Mouse (Mus musculus) brain, adult 10 weeks (tissue): ENCODE results near the gene Asb14. TPM values are rescaled to one million over a fixed set of nuclear protein-coding genes. Genes with fewer than 3 reads are reported as not detected.

ENCODE experiments used
- polyA plus RNA-seq: library from polyadenylated mRNA; stranded (reverse); fragments of 350-450 nt; fragmentation: Illumina TruSeq; extraction: RNeasy Lipid Tissue Mini Kit (QIAGEN cat#74804); gene quantifications from one replicate; pipeline ENCODE4 v1.2.3, GENCODE M21; 2015; ENCODE audit warnings: low read depth, low replicate concordance

The Asb14 gene
- not detected for polyA plus RNA-seq

DNA sequence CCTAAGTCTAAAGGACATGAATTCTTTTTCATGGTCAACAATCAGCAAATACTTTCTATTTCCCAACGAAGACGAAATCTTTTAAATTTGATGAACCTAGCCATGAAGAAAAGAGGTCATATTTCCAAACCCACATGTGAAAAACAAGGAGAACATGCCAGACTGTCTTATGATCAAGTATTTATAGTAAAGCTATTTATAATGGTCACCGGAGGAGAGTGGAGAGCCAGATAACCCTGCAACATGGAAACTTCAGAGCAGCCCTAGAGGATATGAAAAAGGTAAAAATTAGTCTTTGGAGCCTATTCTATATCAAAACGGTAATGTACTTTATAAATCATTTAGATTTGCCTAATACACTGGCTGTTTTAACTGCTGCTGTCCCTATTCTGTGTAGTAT, at the start of gene Asb14:
Asb14 (plus strand) TSS at position 166 of the 400 bp plus-strand sequence.

Other genes starting within 250 kb of the Asb14 start
- 6.1 TPM for gene Pde12, start 224.7 kb upstream of the Asb14 start, polyA plus RNA-seq
- gene Dnah12, start 201.3 kb upstream of the Asb14 start, polyA plus RNA-seq: 0.34 TPM
- gene Appl1, start 76.7 kb downstream of the Asb14 start, polyA plus RNA-seq: 41.9 TPM
- not detected for gene Hesx1, start 99.9 kb downstream of the Asb14 start, polyA plus RNA-seq
- gene Il17rd, start 144.4 kb downstream of the Asb14 start, polyA plus RNA-seq: 1.6 TPM
- 62.1 TPM for gene Arhgef3, start 220.3 kb downstream of the Asb14 start, polyA plus RNA-seq